Mouse (Mus musculus) adrenal gland, postnatal 4 days (tissue): ENCODE data around the gene Gjc2. TPM values are rescaled to one million over a fixed set of nuclear protein-coding genes. Genes with fewer than 3 reads are reported as not detected.
A peak's percentile ranks its signal among the peaks of the same experiment; 100 is the strongest.
"Not testable (repeated sequence)": the region's sequence is repeated elsewhere in the genome, so short reads cannot be mapped to it uniquely, and the experiment has no call there.

Experiments
- DNase-seq, 2 experiments: peaks; one replicate each; pipeline ENCODE4 v3.0.0; 2021 to 2022; ENCODE audit warnings: low spot score in 2 of 2, mixed read lengths in 2 of 2
- long read RNA-seq, 2 experiments: library from polyadenylated mRNA; stranded (forward); transcript quantifications; one replicate each; pipeline ENCODE4 v2.0.0; 2021
- total RNA-seq, 2 experiments: library from RNA; stranded (reverse); gene quantifications; 2 replicates each; pipeline ENCODE4 v1.2.3; 2021

Gjc2 gene
- total RNA-seq = under 1 TPM; 0.59 to 0.62 TPM
- long read RNA-seq, experiment 1, partial matches to known transcripts = 0 of 1 reads
- long read RNA-seq, experiment 1, other reads (novel, unspliced or antisense) = 1 of 1 reads
- long read RNA-seq, experiment 2, partial matches to known transcripts = 0 of 1 reads
- long read RNA-seq, experiment 2, other reads (novel, unspliced or antisense) = 0 of 1 reads

GRCm38 (mm10) chr11:59182864-59183331, at the start of gene Gjc2:
Gjc2 (minus strand) TSS chr11:59183213.
- DNase-seq = no peak

GRCm38 (mm10) chr11:59232797-59233196, 49.8 kb upstream of the Gjc2 start:
- no peak for DNase-seq

GRCm38 (mm10) chr11:59230144-59230760, 47.2 kb upstream of the Gjc2 start:
- peak in 1 of 2 experiments; percentile 38 for DNase-seq

GRCm38 (mm10) chr11:59228122-59228953, 45.3 kb upstream of the Gjc2 start, which contains the start of gene Arf1:
Arf1 (minus strand) TSS chr11:59228270.
- peak; percentile 94 for DNase-seq

GRCm38 (mm10) chr11:59227604-59228121, 44.6 kb upstream of the Gjc2 start:
- peak in 1 of 2 experiments; percentile 19 for DNase-seq

GRCm38 (mm10) chr11:59226787-59227603, 44.0 kb upstream of the Gjc2 start:
- no peak for DNase-seq

- no peak for DNase-seq
Measured at GRCm38 (mm10) chr11:59226251-59226650, 43.2 kb upstream of the Gjc2 start.

- DNase-seq = no peak
Measured at GRCm38 (mm10) chr11:59225167-59225566, 42.2 kb upstream of the Gjc2 start.

GRCm38 (mm10) chr11:59224470-59224869, 41.5 kb upstream of the Gjc2 start:
- no peak for DNase-seq

- DNase-seq = no peak
Measured at GRCm38 (mm10) chr11:59224025-59224424, 41.0 kb upstream of the Gjc2 start.

- DNase-seq = no peak
Measured at GRCm38 (mm10) chr11:59222306-59222705, 39.3 kb upstream of the Gjc2 start.

- no peak for DNase-seq
Measured at GRCm38 (mm10) chr11:59221604-59222003, 38.6 kb upstream of the Gjc2 start.

GRCm38 (mm10) chr11:59219064-59219463, 36.1 kb upstream of the Gjc2 start:
- no peak for DNase-seq

- no peak for DNase-seq
Measured at GRCm38 (mm10) chr11:59218389-59218998, 35.5 kb upstream of the Gjc2 start.

- no peak for DNase-seq
Measured at GRCm38 (mm10) chr11:59216955-59217354, 33.9 kb upstream of the Gjc2 start.

GRCm38 (mm10) chr11:59212892-59213494, 30.0 kb upstream of the Gjc2 start:
- DNase-seq = no peak

- DNase-seq = not testable (repeated sequence)
Measured at GRCm38 (mm10) chr11:59212320-59212719, 29.3 kb upstream of the Gjc2 start.

- not testable (repeated sequence) for DNase-seq
Measured at GRCm38 (mm10) chr11:59211561-59211960, 28.5 kb upstream of the Gjc2 start.

GRCm38 (mm10) chr11:59210020-59210419, 27.0 kb upstream of the Gjc2 start:
- no peak for DNase-seq

GRCm38 (mm10) chr11:59209580-59209979, 26.6 kb upstream of the Gjc2 start:
- DNase-seq = no peak
